Mouse (Mus musculus): ENCODE data around the gene Krtap20-2. TPM values are rescaled to one million over a fixed set of nuclear protein-coding genes. Genes with fewer than 3 reads are reported as not detected.
"Not testable (repeated sequence)": the region's sequence is repeated elsewhere in the genome, so short reads cannot be mapped to it uniquely, and the experiment has no call there.

Krtap20-2 gene
- not detected for total RNA-seq (2022)

DNA sequence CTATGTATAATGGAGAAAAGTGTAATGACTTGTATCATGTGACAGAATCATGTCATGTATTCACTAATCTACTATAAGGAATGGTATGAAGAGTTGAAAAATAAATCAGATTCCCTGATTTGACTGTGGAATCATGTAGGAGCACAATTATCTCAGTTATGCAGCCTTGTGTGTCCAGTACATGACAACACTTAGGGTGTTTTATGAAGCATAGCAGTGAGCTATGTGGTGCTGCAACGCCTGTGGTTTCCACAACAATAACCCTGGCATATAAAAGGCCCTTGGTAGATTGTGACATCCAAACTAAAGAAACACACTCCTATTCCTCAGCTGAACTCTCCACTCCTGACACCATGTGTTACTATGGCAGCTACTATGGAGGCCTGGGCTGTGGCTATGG, at the start of gene Krtap20-2:
Gene Krtap20-2, plus strand, starts transcription at position 301 of the 400 bp plus-strand sequence.
- no peak for DNase-seq (ENCODE audit: low spot score in 2 of 2)

DNA sequence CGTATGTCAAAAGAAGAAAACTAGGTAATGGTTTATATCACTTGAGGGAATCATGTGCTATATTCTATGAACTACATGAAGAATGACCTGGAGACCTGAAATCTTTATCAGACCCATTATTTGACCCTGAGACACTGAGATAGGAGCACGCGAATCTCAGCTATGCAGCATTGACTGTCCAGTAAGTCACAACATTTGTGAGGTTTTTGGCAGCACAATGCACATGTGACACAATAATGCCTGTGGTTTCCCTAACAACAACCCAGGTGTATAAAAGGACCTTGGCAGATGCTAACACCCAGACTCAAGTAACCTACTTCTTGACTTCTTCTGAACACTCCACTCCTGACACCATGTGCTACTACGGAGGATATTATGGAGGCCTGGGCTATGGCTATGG, 48.0 kb upstream of the Krtap20-2 start, which contains the start of gene Gm9789:
Gene Gm9789, plus strand, starts transcription at position 301 of the 400 bp plus-strand sequence.
- DNase-seq (ENCODE audit: low spot score in 2 of 2): no peak

DNA sequence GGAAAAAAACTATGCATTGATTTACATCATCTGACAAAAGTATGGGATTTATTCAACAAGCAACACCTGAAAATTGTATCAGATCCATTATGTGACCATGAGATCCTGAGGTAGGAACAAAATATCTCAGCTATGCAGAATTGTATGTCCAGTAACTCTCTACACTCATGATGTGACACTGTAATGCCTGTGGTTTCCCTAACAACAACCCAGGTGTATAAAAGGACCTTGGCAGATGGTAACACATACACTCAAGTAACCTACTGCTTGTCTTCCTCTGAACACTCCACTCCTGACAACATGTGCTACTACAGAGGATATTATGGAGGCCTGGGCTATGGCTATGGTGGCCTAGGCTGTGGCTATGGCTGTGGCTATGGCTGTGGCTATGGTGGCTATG, 36.5 kb upstream of the Krtap20-2 start, which contains the start of gene Gm7735:
Gene Gm7735, plus strand, starts transcription at position 301 of the 400 bp plus-strand sequence.
- not testable (repeated sequence) for DNase-seq (ENCODE audit: low spot score in 2 of 2)

GRCm38 (mm10) chr16:89174435-89174834, 31.2 kb upstream of the Krtap20-2 start, which contains the start of gene 1110057P08Rik:
Gene 1110057P08Rik, plus strand, starts transcription at chr16:89174735.
- DNase-seq (ENCODE audit: low spot score in 2 of 2): no peak

DNA sequence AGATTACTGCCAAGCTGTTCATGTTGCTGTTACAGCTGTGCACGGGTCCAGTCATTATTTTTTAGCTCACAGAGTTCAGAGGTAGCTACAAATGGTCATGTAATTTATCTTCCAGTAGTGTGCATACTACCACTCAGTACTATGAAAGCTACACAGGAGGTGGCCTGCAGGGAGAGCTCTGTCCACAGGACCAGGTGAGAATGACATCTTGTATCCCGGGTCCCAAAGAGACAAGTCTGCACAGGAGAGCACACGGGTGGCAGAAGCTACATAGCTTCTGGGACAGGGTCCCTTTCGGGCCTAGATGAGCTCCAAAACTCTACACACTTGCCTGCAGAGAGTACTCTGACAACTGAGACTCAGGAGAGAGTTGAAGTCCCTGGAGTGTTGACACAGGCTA, 17.0 kb upstream of the Krtap20-2 start:
- DNase-seq (ENCODE audit: low spot score in 2 of 2): no peak

Other genes starting within 250 kb of the Krtap20-2 start
- gene Krtap16-3, start 243.0 kb upstream of the Krtap20-2 start, total RNA-seq (2022): not detected
- gene Krtap22-2, start 195.1 kb upstream of the Krtap20-2 start, total RNA-seq (2022): not detected
- gene Gm10229, start 190.6 kb upstream of the Krtap20-2 start, total RNA-seq (2022): not detected
- gene Krtap6-1, start 174.2 kb upstream of the Krtap20-2 start, total RNA-seq (2022): not detected
- not detected for gene Gm10228, start 164.4 kb upstream of the Krtap20-2 start, total RNA-seq (2022)
- not detected for gene Krtap6-5, start 158.0 kb upstream of the Krtap20-2 start, total RNA-seq (2022)
- not detected for gene 1110025L11Rik, start 141.9 kb upstream of the Krtap20-2 start, total RNA-seq (2022)
- gene Krtap6-3, start 121.8 kb upstream of the Krtap20-2 start, total RNA-seq (2022): not detected
- gene Gm6358, start 65.0 kb upstream of the Krtap20-2 start, total RNA-seq (2022): not detected
- gene Gm10061, start 54.8 kb upstream of the Krtap20-2 start, total RNA-seq (2022): not detected
- gene Gm9789, start 47.9 kb upstream of the Krtap20-2 start, total RNA-seq (2022): not detected
- gene Gm7735, start 36.4 kb upstream of the Krtap20-2 start, total RNA-seq (2022): not detected
- gene 1110057P08Rik, start 31.1 kb upstream of the Krtap20-2 start, total RNA-seq (2022): not detected
- not detected for gene Krtap21-1, start 198.0 kb downstream of the Krtap20-2 start, total RNA-seq (2022)
- not detected for gene Krtap6-2, start 214.2 kb downstream of the Krtap20-2 start, total RNA-seq (2022)